Mouse (Mus musculus) stomach, postnatal 0 days (tissue): ENCODE measurements around the gene Calm3. TPM values are rescaled to one million over a fixed set of nuclear protein-coding genes. Genes with fewer than 3 reads are reported as not detected.

Experiments used
- ATAC-seq: fragments of 200-750 bp; cut with Nextera tagmentation; 2 replicates; pipeline ENCODE4 v1.8.0; 2017; ENCODE audit not compliant: low FRiP score, low TSS enrichment
- DNase-seq: peaks from one replicate; pipeline ENCODE4 v3.0.0-alpha.2; 2016; ENCODE audit warnings: low spot score
- H3K27ac ChIP-seq: fragments of 300-500 bp; sonication (generic); replicated peaks from 2 replicates; pipeline ENCODE4 v1.5.1; 2014; ENCODE audit warnings: mild to moderate bottlenecking, control low read depth
- H3K27me3 ChIP-seq: fragments of 300-500 bp; sonication (generic); 2 replicates; pipeline ENCODE4 v1.6.1; 2014; ENCODE audit warnings: low read length; ENCODE audit not compliant: control insufficient read depth, insufficient read depth
- H3K36me3 ChIP-seq: fragments of 300-500 bp; sonication (generic); 2 replicates; pipeline ENCODE4 v1.6.1; 2014; ENCODE audit warnings: low read length, mixed read lengths; ENCODE audit not compliant: control insufficient read depth, insufficient read depth
- H3K4me1 ChIP-seq: fragments of 300-500 bp; sonication (generic); replicated peaks from 2 replicates; pipeline ENCODE4 v1.6.1; 2014; ENCODE audit warnings: antibody characterized with exemption; ENCODE audit not compliant: control insufficient read depth, insufficient read depth
- H3K4me2 ChIP-seq: fragments of 300-500 bp; sonication (generic); replicated peaks from 2 replicates; pipeline ENCODE4 v1.6.1; 2014; ENCODE audit warnings: low read depth, mild to moderate bottlenecking, control low read depth, moderate library complexity
- H3K4me3 ChIP-seq: fragments of 300-500 bp; sonication (generic); 2 replicates; pipeline ENCODE4 v1.5.1; 2014; ENCODE audit warnings: low read depth, low read length, control low read depth
- H3K9ac ChIP-seq: fragments of 300-500 bp; sonication (generic); 2 replicates; pipeline ENCODE4 v1.6.1; 2014; ENCODE audit warnings: mild to moderate bottlenecking, low read length, control low read depth, mixed read lengths
- H3K9me3 ChIP-seq: fragments of 300-500 bp; sonication (generic); 2 replicates; pipeline ENCODE4 v1.6.1; 2016; ENCODE audit warnings: low read length; ENCODE audit not compliant: control insufficient read depth
- CTCF ChIP-seq: IDR thresholded peaks from 2 replicates; pipeline ENCODE4 v1.5.1; 2016; ENCODE audit warnings: antibody characterized with exemption, low read depth, mild to moderate bottlenecking, moderate library complexity
- EP300 ChIP-seq: optimal IDR thresholded peaks from 2 replicates; pipeline ENCODE3; 2016; ENCODE audit warnings: antibody characterized with exemption
- WGBS: fragments of 180-500 bp; shearing (Covaris S2); extraction: QIAGEN DNeasy Blood & Tissue Kit; methylation state at CpG from one replicate; pipeline ENCODE4 v1.1.7; 2014; 5-methylcytosine and 5-hydroxymethylcytosine counted together
- polyA plus RNA-seq: library from polyadenylated mRNA; unstranded; fragments of >200 nt; fragmentation: Nextera tagmentation; extraction: Ambion mirVana; gene quantifications from 2 replicates; pipeline ENCODE4 v1.2.1, GENCODE M21; 2015

The Calm3 gene
- polyA plus RNA-seq, 1 experiment from 2014 or later: 49.1 TPM

GRCm38 (mm10) chr7:16909909-16910308 is 14.0 kb downstream of the Calm3 start:
- 0 out of 2 replicates have a peak, but pooled peaks cover 4% of the 10 kb centered on the region for H3K4me1 ChIP-seq
- H3K4me2 ChIP-seq: no peak overlapping the region
- no peak for DNase-seq
- H3K27ac ChIP-seq: no peak overlapping the region
- no peaks in the 10 kb centered on the region for H3K9me3 ChIP-seq
- H3K27me3 ChIP-seq: no peaks in the 10 kb centered on the region
- H3K4me3 ChIP-seq: no peak overlapping the region
- no peak for TF ChIP-seq CTCF
- no peak for TF ChIP-seq EP300
- 0 out of 2 replicates have a peak, but pooled peaks cover 3% of the 10 kb centered on the region for H3K36me3 ChIP-seq
- no peak overlapping the region for H3K9ac ChIP-seq
- WGBS: 41% methylated on average over 10 of the region's 10 CpGs
- ATAC-seq: no peak

GRCm38 (mm10) chr7:16908859-16909258 is 15.1 kb downstream of the Calm3 start:
- ATAC-seq: no peak
- H3K9ac ChIP-seq: no peak overlapping the region
- TF ChIP-seq CTCF (no peak), EP300 (no peak)
- no peaks in the 10 kb centered on the region for H3K27me3 ChIP-seq
- no peaks in the 10 kb centered on the region for H3K9me3 ChIP-seq
- no peak overlapping the region for H3K4me3 ChIP-seq
- no peak overlapping the region for H3K4me2 ChIP-seq
- H3K36me3 ChIP-seq: no peaks in the 10 kb centered on the region
- H3K27ac ChIP-seq: no peak overlapping the region; the same call in 1 of the 2 replicates
- H3K4me1 ChIP-seq: 0 out of 2 replicates have a peak, but pooled peaks cover 4% of the 10 kb centered on the region
- 47% methylated on average over 11 of the region's 11 CpGs for WGBS
- DNase-seq: no peak

- DNase-seq: no peak
- TF ChIP-seq CTCF (no peak), EP300 (no peak)
- H3K9ac ChIP-seq: no peak overlapping the region
- no peaks in the 10 kb centered on the region for H3K9me3 ChIP-seq
- WGBS: 28% methylated on average over 11 of the region's 11 CpGs
- H3K4me3 ChIP-seq: no peak overlapping the region
- H3K27me3 ChIP-seq: no peaks in the 10 kb centered on the region
- no peaks in the 10 kb centered on the region for H3K36me3 ChIP-seq
- H3K4me1 ChIP-seq: 0 out of 2 replicates have a peak, but pooled peaks cover 4% of the 10 kb centered on the region
- no peak overlapping the region for H3K27ac ChIP-seq
- peak overlapping the region; percentile 17; the same call in 1 of the 2 replicates for H3K4me2 ChIP-seq
- ATAC-seq: no peak
These were observed 15.5 kb downstream of the Calm3 start for GRCm38 (mm10) chr7:16908367-16908766.

- Histone ChIP-seq H3K9ac (0 out of 2 replicates have a peak overlapping the region, but pooled peaks have one; percentile 28), H3K36me3 (no peaks in the 10 kb centered on the region), H3K4me2 (peak overlapping the region; percentile 17; the same call in 1 of the 2 replicates), H3K4me3 (no peak overlapping the region), H3K9me3 (no peaks in the 10 kb centered on the region), H3K4me1 (0 out of 2 replicates have a peak, but pooled peaks cover 4% of the 10 kb centered on the region), H3K27me3 (no peaks in the 10 kb centered on the region), H3K27ac (no peak overlapping the region)
- DNase-seq (no peak), ATAC-seq (no peak)
- 63% methylated on average over 7 of the region's 7 CpGs for WGBS
- TF ChIP-seq EP300 (no peak), CTCF (no peak)
These were observed 16.1 kb downstream of the Calm3 start for GRCm38 (mm10) chr7:16907842-16908241.

- H3K36me3 ChIP-seq: no peaks in the 10 kb centered on the region
- TF ChIP-seq CTCF (no peak), EP300 (no peak)
- DNase-seq (no peak), ATAC-seq (no peak)
- H3K4me1 ChIP-seq: 0 out of 2 replicates have a peak, but pooled peaks cover 4% of the 10 kb centered on the region
- WGBS: 93% methylated on average over 41 of the region's 41 CpGs
- no peaks in the 10 kb centered on the region for H3K9me3 ChIP-seq
- no peak overlapping the region for H3K27ac ChIP-seq
- H3K4me3 ChIP-seq: no peak overlapping the region
- no peaks in the 10 kb centered on the region for H3K27me3 ChIP-seq
- 0 out of 2 replicates have a peak overlapping the region, but pooled peaks have one; percentile 18 for H3K9ac ChIP-seq
- H3K4me2 ChIP-seq: no peak overlapping the region; the same call in 1 of the 2 replicates
These were observed 16.9 kb downstream of the Calm3 start for GRCm38 (mm10) chr7:16906889-16907559.

- no peak for DNase-seq
- H3K36me3 ChIP-seq: no peaks in the 10 kb centered on the region
- no peak within 1 kb of the TSS for H3K4me2 ChIP-seq
- H3K9me3 ChIP-seq: no peaks in the 10 kb centered on the region
- WGBS: 24% methylated on average over 4 of the region's 6 CpGs
- no peak within 1 kb of the TSS for H3K4me3 ChIP-seq
- H3K9ac ChIP-seq: peak within 1 kb of the TSS; percentile 18; the same call in 1 of the 2 replicates
- no peak; the same call in 1 of the 2 replicates for ATAC-seq
- 0 out of 2 replicates have a peak, but pooled peaks cover 4% of the 10 kb centered on the region for H3K4me1 ChIP-seq
- H3K27me3 ChIP-seq: no peaks in the 10 kb centered on the region
- TF ChIP-seq CTCF (no peak), EP300 (no peak)
- peak within 1 kb of the TSS; percentile 41 for H3K27ac ChIP-seq
These were observed 17.6 kb downstream of the Calm3 start, which contains the start of gene Ptgir for GRCm38 (mm10) chr7:16906281-16906680. Ptgir (plus strand) TSS chr7:16906490.
